Mouse (Mus musculus) intestine, embryonic 14.5 days (tissue): Measurements from ENCODE around the gene Plxnb1. TPM values are rescaled to one million over a fixed set of nuclear protein-coding genes. Genes with fewer than 3 reads are reported as not detected.

Source experiments
- ATAC-seq: fragments of 200-750 bp; cut with Nextera tagmentation; replicated peaks from 2 replicates; pipeline ENCODE4 v1.8.0; 2017; ENCODE audit warnings: low read depth, moderate number of reproducible peaks, moderate TSS enrichment, moderate library complexity; ENCODE audit not compliant: low FRiP score, low TSS enrichment
- DNase-seq: peaks from one replicate; pipeline ENCODE4 v3.0.0-alpha.2; 2018; ENCODE audit warnings: low spot score
- H3K27ac ChIP-seq: fragments of 300-500 bp; sonication (generic); 2 replicates; pipeline ENCODE4 v1.5.1; 2014; ENCODE audit warnings: low read depth, mild to moderate bottlenecking, control low read depth
- H3K27me3 ChIP-seq: fragments of 300-500 bp; sonication (generic); replicated peaks from 2 replicates; pipeline ENCODE4 v1.6.1; 2014; ENCODE audit warnings: low read length, control low read depth; ENCODE audit not compliant: control insufficient read depth, insufficient read depth
- H3K36me3 ChIP-seq: fragments of 300-500 bp; sonication (generic); 2 replicates; pipeline ENCODE4 v1.6.1; 2014; ENCODE audit warnings: low read length, control low read depth; ENCODE audit not compliant: control insufficient read depth, insufficient read depth
- H3K4me1 ChIP-seq: fragments of 300-500 bp; sonication (generic); replicated peaks from 2 replicates; pipeline ENCODE4 v1.6.1; 2014; ENCODE audit warnings: low read length, control low read depth, mixed read lengths; ENCODE audit not compliant: control insufficient read depth, insufficient read depth
- H3K4me2 ChIP-seq: fragments of 300-500 bp; sonication (generic); 2 replicates; pipeline ENCODE4 v1.6.1; 2014; ENCODE audit warnings: low read length
- H3K4me3 ChIP-seq: fragments of 300-500 bp; sonication (generic); 2 replicates; pipeline ENCODE4 v1.5.1; 2014; ENCODE audit warnings: low read depth, low read length, control low read depth, mixed read lengths
- H3K9ac ChIP-seq: fragments of 300-500 bp; sonication (generic); 2 replicates; pipeline ENCODE4 v1.6.1; 2014; ENCODE audit warnings: mild to moderate bottlenecking, low read length
- H3K9me3 ChIP-seq: fragments of 300-500 bp; sonication (generic); 2 replicates; pipeline ENCODE4 v1.6.1; 2016; ENCODE audit warnings: low read length, control low read depth; ENCODE audit not compliant: control insufficient read depth
- WGBS: fragments of 180-500 bp; shearing (Covaris S2); extraction: QIAGEN DNeasy Blood & Tissue Kit; methylation state at CpG from one replicate; pipeline ENCODE4 v1.1.7; 2014; 5-methylcytosine and 5-hydroxymethylcytosine counted together
- polyA plus RNA-seq: library from polyadenylated mRNA; unstranded; fragments of >200 nt; fragmentation: Nextera tagmentation; extraction: Ambion mirVana; gene quantifications from 2 replicates; pipeline ENCODE4 v1.2.1, GENCODE M21; 2014

Plxnb1 gene
- polyA plus RNA-seq, 1 experiment from 2014 or later, result 11.7 TPM

GRCm38 (mm10) chr9:109103250-109103649, 8.1 kb downstream of the Plxnb1 start:
- Histone ChIP-seq H3K4me3 (no peak overlapping the region), H3K36me3 (peaks cover 60% of the 10 kb centered on the region), H3K4me2 (no peak overlapping the region), H3K9ac (no peak overlapping the region), H3K27me3 (no peaks in the 10 kb centered on the region), H3K9me3 (no peaks in the 10 kb centered on the region), H3K4me1 (peaks cover 12% of the 10 kb centered on the region), H3K27ac (no peak overlapping the region)
- no peak for DNase-seq
- WGBS, result 67% methylated on average over 7 of the region's 7 CpGs
- no peak for ATAC-seq

GRCm38 (mm10) chr9:109104083-109104482, 8.9 kb downstream of the Plxnb1 start:
- Histone ChIP-seq H3K9me3 (no peaks in the 10 kb centered on the region), H3K4me2 (no peak overlapping the region), H3K4me3 (no peak overlapping the region), H3K4me1 (peaks cover 5% of the 10 kb centered on the region), H3K27me3 (no peaks in the 10 kb centered on the region), H3K9ac (no peak overlapping the region), H3K27ac (no peak overlapping the region), H3K36me3 (peaks cover 68% of the 10 kb centered on the region)
- 90% methylated on average over 9 of the region's 9 CpGs for WGBS
- DNase-seq, result no peak
- ATAC-seq, result no peak

- no peaks in the 10 kb centered on the region for H3K9me3 ChIP-seq
- H3K9ac ChIP-seq, result no peak overlapping the region
- H3K27me3 ChIP-seq, result no peaks in the 10 kb centered on the region
- H3K27ac ChIP-seq, result no peak overlapping the region
- H3K4me3 ChIP-seq, result no peak overlapping the region
- WGBS, result 74% methylated on average over 12 of the region's 12 CpGs
- H3K36me3 ChIP-seq, result peaks cover 75% of the 10 kb centered on the region
- ATAC-seq, result no peak
- no peak overlapping the region for H3K4me2 ChIP-seq
- no peaks in the 10 kb centered on the region for H3K4me1 ChIP-seq
- DNase-seq, result no peak
Observed at GRCm38 (mm10) chr9:109105011-109105410, 9.8 kb downstream of the Plxnb1 start.

- H3K27me3 ChIP-seq, result no peaks in the 10 kb centered on the region
- no peak overlapping the region for H3K4me2 ChIP-seq
- H3K9ac ChIP-seq, result no peak overlapping the region
- no peaks in the 10 kb centered on the region for H3K4me1 ChIP-seq
- DNase-seq (no peak), ATAC-seq (no peak)
- H3K36me3 ChIP-seq, result peaks cover 75% of the 10 kb centered on the region
- no peak overlapping the region for H3K4me3 ChIP-seq
- H3K27ac ChIP-seq, result no peak overlapping the region
- WGBS, result 92% methylated on average over 12 of the region's 12 CpGs
- no peaks in the 10 kb centered on the region for H3K9me3 ChIP-seq
Observed at GRCm38 (mm10) chr9:109105648-109106047, 10.5 kb downstream of the Plxnb1 start.

GRCm38 (mm10) chr9:109107341-109107740, 12.2 kb downstream of the Plxnb1 start:
- H3K27ac ChIP-seq, result no peak overlapping the region
- peaks cover 82% of the 10 kb centered on the region for H3K36me3 ChIP-seq
- H3K27me3 ChIP-seq, result no peaks in the 10 kb centered on the region
- ATAC-seq (no peak), DNase-seq (no peak)
- H3K4me1 ChIP-seq, result no peaks in the 10 kb centered on the region
- 58% methylated on average over 5 of the region's 6 CpGs for WGBS
- H3K4me3 ChIP-seq, result no peak overlapping the region
- H3K9me3 ChIP-seq, result no peaks in the 10 kb centered on the region
- no peak overlapping the region for H3K4me2 ChIP-seq
- no peak overlapping the region for H3K9ac ChIP-seq

GRCm38 (mm10) chr9:109110240-109110639, 15.1 kb downstream of the Plxnb1 start:
- H3K4me2 ChIP-seq, result no peak overlapping the region
- no peak overlapping the region for H3K27ac ChIP-seq
- peaks cover 86% of the 10 kb centered on the region for H3K36me3 ChIP-seq
- H3K4me3 ChIP-seq, result no peak overlapping the region
- no peaks in the 10 kb centered on the region for H3K9me3 ChIP-seq
- H3K4me1 ChIP-seq, result no peaks in the 10 kb centered on the region
- DNase-seq (no peak), ATAC-seq (no peak)
- no peak overlapping the region for H3K9ac ChIP-seq
- 93% methylated on average over 11 of the region's 11 CpGs for WGBS
- no peaks in the 10 kb centered on the region for H3K27me3 ChIP-seq

GRCm38 (mm10) chr9:109111101-109111500, 15.9 kb downstream of the Plxnb1 start:
- H3K4me2 ChIP-seq, result no peak overlapping the region
- no peaks in the 10 kb centered on the region for H3K27me3 ChIP-seq
- WGBS, result 90% methylated on average over 4 of the region's 4 CpGs
- H3K9ac ChIP-seq, result no peak overlapping the region
- H3K4me1 ChIP-seq, result no peaks in the 10 kb centered on the region
- no peak overlapping the region for H3K4me3 ChIP-seq
- H3K27ac ChIP-seq, result no peak overlapping the region
- peaks cover 88% of the 10 kb centered on the region for H3K36me3 ChIP-seq
- DNase-seq, result no peak
- no peaks in the 10 kb centered on the region for H3K9me3 ChIP-seq
- ATAC-seq, result no peak

GRCm38 (mm10) chr9:109111591-109111990, 16.4 kb downstream of the Plxnb1 start:
- 96% methylated on average over 9 of the region's 9 CpGs for WGBS
- Histone ChIP-seq H3K4me2 (no peak overlapping the region), H3K9me3 (no peaks in the 10 kb centered on the region), H3K4me1 (no peaks in the 10 kb centered on the region), H3K36me3 (peaks cover 88% of the 10 kb centered on the region), H3K27me3 (no peaks in the 10 kb centered on the region), H3K9ac (no peak overlapping the region), H3K4me3 (no peak overlapping the region), H3K27ac (no peak overlapping the region)
- DNase-seq (no peak), ATAC-seq (no peak)

GRCm38 (mm10) chr9:109113331-109113730, 18.1 kb downstream of the Plxnb1 start:
- Histone ChIP-seq H3K27me3 (no peaks in the 10 kb centered on the region), H3K9me3 (no peaks in the 10 kb centered on the region), H3K9ac (no peak overlapping the region), H3K36me3 (peaks cover 98% of the 10 kb centered on the region), H3K4me3 (no peak overlapping the region), H3K4me2 (no peak overlapping the region), H3K4me1 (no peaks in the 10 kb centered on the region), H3K27ac (no peak overlapping the region)
- ATAC-seq (no peak), DNase-seq (no peak)
- WGBS, result 90% methylated on average over 8 of the region's 8 CpGs
